Mouse (Mus musculus) heart, embryonic 15.5 days (tissue): ENCODE results near the gene Lemd2. TPM values are rescaled to one million over a fixed set of nuclear protein-coding genes. Genes with fewer than 3 reads are reported as not detected.

Source experiments
- ATAC-seq: fragments of 200-750 bp; cut with Nextera tagmentation; replicated peaks from 2 replicates; pipeline ENCODE4 v1.8.0; 2017; ENCODE audit warnings: low read depth, moderate TSS enrichment; ENCODE audit not compliant: insufficient number of reproducible peaks, insufficient read depth, low FRiP score
- H3K27ac ChIP-seq: fragments of 300-500 bp; sonication (generic); 2 replicates; pipeline ENCODE4 v1.5.1; 2015; ENCODE audit warnings: mild to moderate bottlenecking, inconsistent platforms
- H3K27me3 ChIP-seq: fragments of 300-500 bp; sonication (generic); 2 replicates; pipeline ENCODE4 v1.6.1; 2015; ENCODE audit warnings: inconsistent platforms
- H3K36me3 ChIP-seq: fragments of 300-500 bp; sonication (generic); 2 replicates; pipeline ENCODE4 v1.6.1; 2015; ENCODE audit warnings: mild to moderate bottlenecking, inconsistent platforms
- H3K4me1 ChIP-seq: fragments of 300-500 bp; sonication (generic); replicated peaks from 2 replicates; pipeline ENCODE4 v1.6.1; 2015; ENCODE audit warnings: inconsistent platforms
- H3K4me2 ChIP-seq: fragments of 300-500 bp; sonication (generic); 2 replicates; pipeline ENCODE4 v1.6.1; 2015; ENCODE audit warnings: inconsistent platforms, mild to moderate bottlenecking, moderate library complexity
- H3K4me3 ChIP-seq: fragments of 300-500 bp; sonication (generic); 2 replicates; pipeline ENCODE4 v1.5.1; 2015; ENCODE audit warnings: mild to moderate bottlenecking, inconsistent platforms
- H3K9ac ChIP-seq: fragments of 300-500 bp; sonication (generic); 2 replicates; pipeline ENCODE4 v1.6.1; 2015; ENCODE audit warnings: mild to moderate bottlenecking, inconsistent platforms
- H3K9me3 ChIP-seq: fragments of 300-500 bp; sonication (generic); replicated peaks from 2 replicates; pipeline ENCODE4 v1.6.1; 2016; ENCODE audit warnings: inconsistent platforms
- WGBS: fragments of 180-500 bp; shearing (Covaris S2); methylation state at CpG from one replicate; pipeline ENCODE4 v1.1.7; 2015; ENCODE audit warnings: mixed read lengths; 5-methylcytosine and 5-hydroxymethylcytosine counted together
- polyA plus RNA-seq: library from polyadenylated mRNA; unstranded; fragments of >200 nt; fragmentation: Nextera tagmentation; extraction: Ambion mirVana; gene quantifications from 2 replicates; pipeline ENCODE4 v1.2.1, GENCODE M21; 2015

Lemd2 gene
- polyA plus RNA-seq, 1 experiment from 2014 or later: 7.2 TPM

DNA sequence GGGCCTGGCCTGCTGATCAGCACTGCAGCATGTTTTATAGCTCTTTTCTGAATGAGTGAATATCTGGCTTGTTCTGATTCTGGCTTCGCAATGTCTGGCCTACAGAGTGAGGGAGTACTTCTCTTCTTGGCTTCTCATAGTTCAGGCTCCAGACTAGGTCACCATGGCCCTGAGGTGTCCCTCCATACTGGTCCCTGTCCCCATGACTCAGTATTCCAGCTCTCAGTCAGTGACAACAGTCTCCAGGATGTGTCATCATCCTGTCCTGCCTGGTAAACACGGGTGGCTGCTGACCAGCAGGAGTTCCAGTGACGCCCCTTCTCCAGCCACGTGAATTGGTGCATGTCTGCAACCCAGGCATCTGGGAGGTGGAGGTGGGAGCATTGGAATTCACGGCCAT lies 33.1 kb downstream of the Lemd2 start:
- Histone ChIP-seq H3K4me3 (no peak overlapping the region), H3K27ac (no peak overlapping the region), H3K9ac (no peak overlapping the region), H3K27me3 (no peaks in the 10 kb centered on the region), H3K4me2 (no peak overlapping the region), H3K9me3 (no peaks in the 10 kb centered on the region), H3K36me3 (no peaks in the 10 kb centered on the region), H3K4me1 (peaks cover 5% of the 10 kb centered on the region; the same call in 1 of the 2 replicates)
- 74% methylated on average over 5 of the region's 5 CpGs for WGBS
- ATAC-seq: no peak

DNA sequence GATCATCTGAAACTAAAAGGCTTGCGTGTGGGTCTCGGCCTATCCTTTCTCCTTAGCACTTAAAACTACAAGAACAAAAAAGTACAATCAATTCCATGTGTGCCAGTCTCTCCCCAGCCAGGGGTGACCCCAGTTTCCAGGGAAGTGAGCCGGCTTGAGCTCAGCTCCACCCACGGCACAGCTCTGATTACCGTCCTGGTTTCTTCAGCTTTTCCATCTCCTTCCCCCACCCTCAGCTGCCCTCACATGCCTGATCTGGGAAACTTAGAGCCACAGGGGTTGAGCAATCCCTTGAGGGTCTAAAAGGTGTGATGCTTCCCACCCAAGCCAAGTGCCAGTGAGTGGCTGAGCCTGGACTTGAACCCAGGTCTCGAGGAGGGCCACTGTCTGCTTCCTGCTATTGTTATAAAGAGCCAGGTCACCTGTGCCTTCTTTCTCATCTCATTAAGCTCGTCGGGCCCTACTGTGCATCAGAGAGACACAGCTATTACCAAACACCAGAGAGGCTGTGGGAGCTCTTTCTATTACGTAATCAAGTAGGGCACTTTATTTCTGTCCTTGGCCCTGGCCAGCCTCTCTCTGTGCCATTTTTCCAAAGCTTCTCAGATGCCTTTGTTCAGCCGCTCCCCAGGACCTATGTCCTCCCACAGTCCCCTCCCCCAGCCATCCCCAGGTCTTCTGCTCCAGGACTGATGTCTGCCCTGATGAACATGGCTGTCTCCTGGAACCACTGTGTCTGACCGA lies 34.1 kb downstream of the Lemd2 start:
- H3K4me3 ChIP-seq: no peak overlapping the region
- no peak overlapping the region for H3K27ac ChIP-seq
- no peaks in the 10 kb centered on the region for H3K9me3 ChIP-seq
- no peak overlapping the region for H3K4me2 ChIP-seq
- H3K27me3 ChIP-seq: no peaks in the 10 kb centered on the region
- no peaks in the 10 kb centered on the region for H3K36me3 ChIP-seq
- WGBS: 70% methylated on average over 11 of the region's 11 CpGs
- peaks cover 5% of the 10 kb centered on the region; the same call in 1 of the 2 replicates for H3K4me1 ChIP-seq
- ATAC-seq: no peak
- no peak overlapping the region for H3K9ac ChIP-seq

DNA sequence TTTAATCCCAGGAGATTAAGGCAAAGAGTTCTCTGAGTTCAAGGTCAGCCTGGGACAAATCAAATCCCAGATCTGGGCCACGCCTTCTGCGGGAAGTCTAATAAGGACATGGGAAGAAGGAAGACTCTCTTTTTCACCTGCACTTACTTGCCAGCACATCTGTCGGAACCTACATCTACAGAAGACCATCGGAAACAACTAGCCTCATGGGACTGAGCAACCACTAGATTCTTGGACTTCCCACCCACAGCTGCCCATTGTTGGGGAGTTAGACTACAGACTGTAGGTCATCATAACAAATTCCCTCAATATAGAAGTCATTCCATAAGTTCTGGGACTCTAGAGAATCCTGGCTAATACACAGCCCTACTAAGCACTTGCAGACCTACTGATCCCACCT lies 35.7 kb downstream of the Lemd2 start:
- 0 out of 2 replicates have a peak, but pooled peaks cover 3% of the 10 kb centered on the region for H3K27me3 ChIP-seq
- 88% methylated on average over 4 of the region's 4 CpGs for WGBS
- no peak overlapping the region for H3K9ac ChIP-seq
- H3K9me3 ChIP-seq: no peaks in the 10 kb centered on the region
- no peak overlapping the region for H3K27ac ChIP-seq
- no peak overlapping the region for H3K4me2 ChIP-seq
- H3K36me3 ChIP-seq: no peaks in the 10 kb centered on the region
- no peak for ATAC-seq
- no peak overlapping the region for H3K4me3 ChIP-seq
- H3K4me1 ChIP-seq: 0 out of 2 replicates have a peak, but pooled peaks cover 5% of the 10 kb centered on the region

DNA sequence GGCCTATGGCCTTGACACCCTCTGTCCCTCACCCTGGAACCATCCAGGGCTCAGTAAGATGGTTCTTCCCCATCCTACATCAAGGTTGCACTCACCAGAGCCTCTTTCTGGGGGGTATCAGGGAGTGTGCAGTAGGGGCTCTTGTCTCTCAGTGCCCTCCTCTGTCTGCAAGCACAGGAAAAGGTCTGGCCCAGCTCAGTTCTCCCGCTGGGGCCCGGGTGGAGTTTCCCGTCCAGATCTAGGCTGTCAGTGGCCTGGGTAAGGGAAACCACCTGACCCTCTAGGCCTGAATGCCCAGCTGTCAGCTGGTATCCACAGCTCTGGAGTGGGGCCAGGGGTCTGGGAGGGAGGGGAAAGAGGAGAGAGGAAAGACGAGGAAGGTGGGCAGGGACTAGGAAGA lies 36.7 kb downstream of the Lemd2 start, which contains the start of gene Ip6k3:
Gene Ip6k3 (minus strand): TSS at position 251 of the 400 bp plus-strand sequence.
- WGBS: 26% methylated on average over 4 of the region's 4 CpGs
- H3K27ac ChIP-seq: peak within 1 kb of the TSS; percentile 7; the same call in 1 of the 2 replicates
- no peaks in the 10 kb centered on the region for H3K36me3 ChIP-seq
- no peak within 1 kb of the TSS for H3K4me3 ChIP-seq
- H3K4me2 ChIP-seq: no peak within 1 kb of the TSS
- H3K27me3 ChIP-seq: 0 out of 2 replicates have a peak, but pooled peaks cover 3% of the 10 kb centered on the region
- 0 out of 2 replicates have a peak, but pooled peaks cover 5% of the 10 kb centered on the region for H3K4me1 ChIP-seq
- no peaks in the 10 kb centered on the region for H3K9me3 ChIP-seq
- ATAC-seq: peak; percentile 58; the same call in 1 of the 2 replicates
- no peak within 1 kb of the TSS for H3K9ac ChIP-seq

DNA sequence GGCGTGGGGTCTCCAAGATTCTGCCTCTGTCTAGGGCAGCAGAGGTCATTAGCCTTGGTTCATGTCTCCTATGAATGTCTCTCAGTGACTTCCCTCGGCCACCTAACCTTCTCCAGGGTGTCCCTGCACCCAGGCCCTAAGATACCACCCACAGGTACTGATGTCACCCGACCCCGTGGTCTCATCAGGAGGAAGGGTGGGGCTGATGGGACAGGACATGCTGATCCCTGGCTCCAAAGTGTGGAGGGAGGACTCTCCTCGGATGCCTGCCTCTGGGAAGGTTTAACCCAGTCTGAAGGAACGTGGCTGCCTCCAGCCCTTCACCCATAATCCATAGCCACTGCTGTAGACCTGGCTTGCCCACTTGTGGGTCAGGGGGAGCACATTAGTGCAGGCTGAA lies 37.4 kb downstream of the Lemd2 start:
- Histone ChIP-seq H3K36me3 (no peaks in the 10 kb centered on the region), H3K27me3 (0 out of 2 replicates have a peak, but pooled peaks cover 3% of the 10 kb centered on the region), H3K4me2 (no peak overlapping the region), H3K9me3 (no peaks in the 10 kb centered on the region), H3K4me1 (0 out of 2 replicates have a peak, but pooled peaks cover 5% of the 10 kb centered on the region), H3K27ac (no peak overlapping the region), H3K9ac (no peak overlapping the region), H3K4me3 (no peak overlapping the region)
- no peak for ATAC-seq
- WGBS: 71% methylated on average over 6 of the region's 6 CpGs

DNA sequence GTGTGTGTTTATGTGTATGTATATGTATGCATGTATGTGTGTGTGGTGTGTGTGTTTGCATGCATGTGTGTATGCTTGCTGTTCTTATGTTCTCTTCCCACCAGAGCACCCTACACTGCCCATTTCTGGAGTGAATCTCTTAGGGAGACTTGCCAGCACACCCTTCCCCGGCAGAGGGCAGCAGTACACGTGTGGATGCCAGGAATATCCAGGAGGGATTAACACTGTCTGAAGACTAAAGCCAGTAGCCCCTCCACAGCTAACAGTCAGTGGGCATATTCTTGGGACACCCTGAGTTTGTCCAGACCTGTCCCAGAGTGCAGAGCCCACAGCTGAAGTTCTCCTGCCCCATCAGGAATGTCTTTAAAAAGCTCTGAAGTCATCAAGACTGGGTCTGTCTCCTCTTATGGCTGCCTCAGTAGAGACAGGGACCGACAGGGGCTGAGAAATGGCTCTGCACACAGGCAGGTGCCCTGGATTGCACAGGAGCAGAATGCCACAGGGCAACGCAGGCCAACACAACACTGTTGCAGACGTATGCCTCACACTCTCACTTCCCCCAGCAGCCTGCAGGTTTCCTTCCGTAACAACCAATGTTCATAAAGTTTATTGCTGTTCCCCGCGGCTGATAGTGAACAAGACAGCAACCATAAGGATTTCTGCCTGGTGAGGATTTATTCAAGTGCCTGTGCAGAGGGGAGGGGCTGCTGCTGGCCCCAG lies 39.1 kb downstream of the Lemd2 start:
- Histone ChIP-seq H3K36me3 (no peaks in the 10 kb centered on the region), H3K27ac (no peak overlapping the region), H3K9ac (no peak overlapping the region), H3K4me3 (no peak overlapping the region), H3K4me2 (no peak overlapping the region), H3K9me3 (no peaks in the 10 kb centered on the region), H3K4me1 (peaks cover 14% of the 10 kb centered on the region), H3K27me3 (0 out of 2 replicates have a peak, but pooled peaks cover 3% of the 10 kb centered on the region)
- no peak for ATAC-seq
- 55% methylated on average over 8 of the region's 8 CpGs for WGBS

DNA sequence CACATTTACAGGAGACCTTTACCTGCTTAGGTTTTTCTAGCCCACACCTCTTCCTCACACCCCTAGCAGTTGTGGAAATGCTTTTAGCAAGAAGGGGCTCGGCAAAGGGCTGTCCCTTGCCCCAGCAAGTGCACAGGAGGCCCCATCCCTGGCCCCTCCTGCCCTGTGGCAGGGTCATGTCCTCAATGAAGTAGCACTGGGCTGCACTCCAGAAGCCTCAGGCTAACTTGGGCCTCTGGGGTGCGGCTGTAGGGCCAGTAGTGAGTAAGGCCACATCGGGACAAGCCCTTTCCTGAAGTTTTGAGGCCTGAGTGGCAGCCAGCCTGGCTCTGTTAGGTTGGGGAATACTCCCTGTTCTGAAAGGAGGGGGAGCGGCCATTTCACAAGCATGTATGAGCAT lies 43.4 kb downstream of the Lemd2 start:
- H3K27ac ChIP-seq: no peak overlapping the region
- no peaks in the 10 kb centered on the region for H3K36me3 ChIP-seq
- no peaks in the 10 kb centered on the region for H3K9me3 ChIP-seq
- no peak overlapping the region for H3K4me2 ChIP-seq
- no peak overlapping the region for H3K9ac ChIP-seq
- 0 out of 2 replicates have a peak, but pooled peaks cover 3% of the 10 kb centered on the region for H3K27me3 ChIP-seq
- peak; percentile 70 for ATAC-seq
- H3K4me3 ChIP-seq: no peak overlapping the region
- H3K4me1 ChIP-seq: peaks cover 22% of the 10 kb centered on the region
- WGBS: 57% methylated on average over 4 of the region's 4 CpGs

DNA sequence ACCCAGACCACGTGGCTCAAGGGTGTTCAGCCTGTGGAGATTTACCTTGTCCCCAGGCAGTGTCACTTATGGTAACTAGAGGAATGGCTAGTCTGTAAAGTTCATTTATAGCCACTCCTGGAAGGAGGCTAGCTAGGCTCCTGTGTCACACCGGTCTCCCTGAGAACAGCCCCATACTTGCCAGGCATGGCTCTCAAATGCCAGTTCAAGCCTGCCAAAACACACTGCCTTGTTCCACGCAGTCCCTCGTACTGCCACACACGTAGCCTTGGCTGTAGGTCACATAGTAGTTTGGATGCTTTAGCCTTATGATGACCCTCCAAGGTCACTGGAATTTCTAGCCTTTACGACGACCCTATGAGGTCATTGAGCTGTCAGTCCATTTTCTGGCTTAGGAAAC lies 45.1 kb downstream of the Lemd2 start:
- 73% methylated on average over 7 of the region's 7 CpGs for WGBS
- ATAC-seq: no peak
- H3K4me2 ChIP-seq: no peak overlapping the region

DNA sequence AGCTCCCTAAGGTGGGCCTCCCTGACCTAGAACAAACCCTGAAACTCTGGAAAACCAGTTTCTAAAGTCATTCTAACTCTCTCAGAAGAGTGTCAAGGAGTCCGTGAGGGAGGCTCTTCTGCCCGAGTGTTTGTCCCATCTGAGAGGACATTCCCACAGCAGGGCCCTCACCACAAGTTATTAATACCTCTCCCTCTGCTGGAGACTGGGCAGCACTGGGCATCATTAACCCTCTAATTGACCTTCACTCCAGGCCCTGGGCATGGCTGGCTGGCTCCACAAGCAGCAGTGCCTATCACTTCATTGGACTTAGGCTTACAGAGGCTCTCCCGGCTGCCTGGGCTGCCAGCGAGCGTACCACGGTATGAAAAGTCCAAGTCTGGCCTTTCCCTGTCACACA lies 45.8 kb downstream of the Lemd2 start:
- WGBS: 63% methylated on average over 6 of the region's 6 CpGs
- Histone ChIP-seq H3K4me3 (no peak overlapping the region), H3K36me3 (no peaks in the 10 kb centered on the region), H3K27ac (peak overlapping the region; percentile 52), H3K9me3 (no peaks in the 10 kb centered on the region), H3K27me3 (no peaks in the 10 kb centered on the region), H3K4me1 (peaks cover 36% of the 10 kb centered on the region), H3K9ac (no peak overlapping the region), H3K4me2 (no peak overlapping the region)
- ATAC-seq: no peak

More for the DNA sequence above, 45.1 kb downstream of the Lemd2 start:
- H3K4me3 ChIP-seq: no peak overlapping the region
- H3K9ac ChIP-seq: no peak overlapping the region
- H3K27me3 ChIP-seq: 0 out of 2 replicates have a peak, but pooled peaks cover 3% of the 10 kb centered on the region
- no peaks in the 10 kb centered on the region for H3K36me3 ChIP-seq
- no peaks in the 10 kb centered on the region for H3K9me3 ChIP-seq
- peaks cover 29% of the 10 kb centered on the region for H3K4me1 ChIP-seq
- no peak overlapping the region; the same call in 1 of the 2 replicates for H3K27ac ChIP-seq

DNA sequence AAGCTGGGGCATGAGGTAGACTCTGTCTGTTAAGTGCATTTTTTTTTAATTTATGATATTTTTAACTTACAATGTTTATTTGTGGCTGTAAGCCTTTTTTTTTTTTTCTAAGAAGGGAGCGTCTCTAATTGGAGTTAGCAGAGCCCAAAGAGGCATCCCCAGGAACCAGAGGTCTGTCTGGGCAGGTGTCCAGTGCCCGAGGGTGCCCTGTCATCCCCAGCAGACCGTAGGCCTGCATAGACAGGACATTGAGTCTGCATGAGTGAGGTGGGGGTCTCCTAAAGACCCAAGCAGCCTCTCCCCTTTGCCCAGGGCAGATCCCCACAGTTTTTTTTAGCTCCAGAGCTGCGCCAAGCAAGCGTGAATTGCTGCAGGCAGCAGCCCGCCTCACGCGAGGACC lies 48.5 kb downstream of the Lemd2 start:
- no peak overlapping the region for H3K4me2 ChIP-seq
- H3K4me3 ChIP-seq: no peak overlapping the region
- no peak overlapping the region for H3K27ac ChIP-seq
- no peak for ATAC-seq
- H3K9me3 ChIP-seq: no peaks in the 10 kb centered on the region
- H3K4me1 ChIP-seq: peaks cover 49% of the 10 kb centered on the region
- H3K36me3 ChIP-seq: no peaks in the 10 kb centered on the region
- no peak overlapping the region for H3K9ac ChIP-seq
- H3K27me3 ChIP-seq: 0 out of 2 replicates have a peak, but pooled peaks cover 3% of the 10 kb centered on the region
- WGBS: 80% methylated on average over 8 of the region's 8 CpGs

DNA sequence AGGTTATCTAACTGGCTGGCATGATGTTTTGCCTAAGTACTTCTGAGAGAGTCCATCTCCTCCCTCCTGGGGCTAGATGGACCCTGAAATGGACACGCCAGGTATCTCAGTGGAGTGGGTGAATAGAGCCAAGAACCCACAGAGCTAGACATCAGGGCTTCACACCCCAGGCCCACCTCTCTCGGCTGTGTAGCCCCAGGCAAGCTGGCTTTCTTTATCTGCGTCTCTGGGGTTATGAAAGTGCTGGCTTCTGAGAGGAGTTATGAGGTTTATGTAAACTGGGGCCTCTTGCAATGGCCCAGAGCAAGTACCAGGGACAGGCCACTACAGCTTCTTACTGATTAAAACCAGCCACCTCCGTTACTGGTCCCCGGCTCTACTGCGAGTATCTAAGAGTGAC lies 49.4 kb downstream of the Lemd2 start:
- H3K4me3 ChIP-seq: no peak overlapping the region
- peaks cover 49% of the 10 kb centered on the region for H3K4me1 ChIP-seq
- H3K27me3 ChIP-seq: 0 out of 2 replicates have a peak, but pooled peaks cover 7% of the 10 kb centered on the region
- H3K9ac ChIP-seq: no peak overlapping the region
- no peak overlapping the region for H3K27ac ChIP-seq
- H3K4me2 ChIP-seq: no peak overlapping the region
- 69% methylated on average over 6 of the region's 6 CpGs for WGBS
- ATAC-seq: no peak
- H3K36me3 ChIP-seq: no peaks in the 10 kb centered on the region
- no peaks in the 10 kb centered on the region for H3K9me3 ChIP-seq
